Mouse (Mus musculus): Measurements from ENCODE around the gene Lhx4. TPM values are rescaled to one million over a fixed set of nuclear protein-coding genes. Genes with fewer than 3 reads are reported as not detected.

The Lhx4 gene
- total RNA-seq, 2 experiments from 2014 or later = not detected

- DNase-seq (ENCODE audit: low spot score) = no peak
- intact Hi-C loops (cut with DNase I) = no loop called here
These were observed 36.1 kb downstream of the Lhx4 start for GRCm38 (mm10) chr1:155715366-155715765.

GRCm38 (mm10) chr1:155713306-155713705, 38.2 kb downstream of the Lhx4 start:
- intact Hi-C loops (cut with DNase I) = no loop called here
- no peak for DNase-seq (ENCODE audit: low spot score)

- intact Hi-C loops (cut with DNase I) = no loop called here
- no peak for DNase-seq (ENCODE audit: low spot score)
These were observed 47.3 kb downstream of the Lhx4 start for GRCm38 (mm10) chr1:155704182-155704581.

GRCm38 (mm10) chr1:155703191-155703680, 48.2 kb downstream of the Lhx4 start:
- intact Hi-C loops (cut with DNase I) = no loop called here
- no peak for DNase-seq (ENCODE audit: low spot score)

GRCm38 (mm10) chr1:155700886-155701285, 50.6 kb downstream of the Lhx4 start:
- intact Hi-C loops (cut with DNase I) = no loop called here
- no peak for DNase-seq (ENCODE audit: low spot score)

- DNase-seq (ENCODE audit: low spot score) = no peak
- intact Hi-C loops (cut with DNase I) = no loop called here
These were observed 52.9 kb downstream of the Lhx4 start for GRCm38 (mm10) chr1:155698373-155699159.

GRCm38 (mm10) chr1:155693443-155693842, 58.0 kb downstream of the Lhx4 start:
- no peak for DNase-seq (ENCODE audit: low spot score)
- intact Hi-C loops (cut with DNase I) = no loop called here

GRCm38 (mm10) chr1:155693026-155693425, 58.5 kb downstream of the Lhx4 start:
- intact Hi-C loops (cut with DNase I) = no loop called here
- DNase-seq (ENCODE audit: low spot score) = no peak

GRCm38 (mm10) chr1:155692230-155692629, 59.3 kb downstream of the Lhx4 start:
- intact Hi-C loops (cut with DNase I) = no loop called here
- no peak for DNase-seq (ENCODE audit: low spot score)

- intact Hi-C loops (cut with DNase I) = no loop called here
- DNase-seq (ENCODE audit: low spot score) = no peak
These were observed 61.9 kb downstream of the Lhx4 start for GRCm38 (mm10) chr1:155689558-155689957.

GRCm38 (mm10) chr1:155689141-155689540, 62.3 kb downstream of the Lhx4 start:
- DNase-seq (ENCODE audit: low spot score) = no peak
- intact Hi-C loops (cut with DNase I) = no loop called here

- DNase-seq (ENCODE audit: low spot score) = no peak
- intact Hi-C loops (cut with DNase I) = no loop called here
These were observed 64.7 kb downstream of the Lhx4 start for GRCm38 (mm10) chr1:155686816-155687215.

- DNase-seq (ENCODE audit: low spot score) = no peak
- intact Hi-C loops (cut with DNase I) = no loop called here
These were observed 70.2 kb downstream of the Lhx4 start for GRCm38 (mm10) chr1:155681116-155681799.

GRCm38 (mm10) chr1:155675570-155675969, 75.9 kb downstream of the Lhx4 start:
- intact Hi-C loops (cut with DNase I) = no loop called here

GRCm38 (mm10) chr1:155663994-155664393, 87.5 kb downstream of the Lhx4 start:
- intact Hi-C loops (cut with DNase I) = no loop called here
- no peak for DNase-seq (ENCODE audit: low spot score)

More at GRCm38 (mm10) chr1:155675570-155675969, 75.9 kb downstream of the Lhx4 start:
- DNase-seq (ENCODE audit: low spot score) = no peak

- intact Hi-C loops (cut with DNase I) = no loop called here
- DNase-seq (ENCODE audit: low spot score) = no peak
These were observed 95.2 kb downstream of the Lhx4 start for GRCm38 (mm10) chr1:155656321-155656720.

GRCm38 (mm10) chr1:155654961-155655360, 96.5 kb downstream of the Lhx4 start:
- intact Hi-C loops (cut with DNase I) = no loop called here

GRCm38 (mm10) chr1:155650121-155650846, 101.2 kb downstream of the Lhx4 start:
- no peak for DNase-seq (ENCODE audit: low spot score)
- intact Hi-C loops (cut with DNase I) = no loop called here

More at GRCm38 (mm10) chr1:155654961-155655360, 96.5 kb downstream of the Lhx4 start:
- DNase-seq (ENCODE audit: low spot score) = no peak
